Mouse (Mus musculus) erythroblast, embryonic 14.5 days (primary cell): ENCODE measurements around the gene Pik3ip1.

Source experiments
- GATA1 ChIP-seq: IDR thresholded peaks from 2 replicates; pipeline ENCODE4 v1.6.1; 2012; ENCODE audit warnings: low read length, inconsistent platforms, mixed read lengths
- TAL1 ChIP-seq: IDR thresholded peaks from 3 replicates; pipeline ENCODE4 v1.6.1; 2012; ENCODE audit warnings: low read length, inconsistent platforms, mixed read lengths

DNA sequence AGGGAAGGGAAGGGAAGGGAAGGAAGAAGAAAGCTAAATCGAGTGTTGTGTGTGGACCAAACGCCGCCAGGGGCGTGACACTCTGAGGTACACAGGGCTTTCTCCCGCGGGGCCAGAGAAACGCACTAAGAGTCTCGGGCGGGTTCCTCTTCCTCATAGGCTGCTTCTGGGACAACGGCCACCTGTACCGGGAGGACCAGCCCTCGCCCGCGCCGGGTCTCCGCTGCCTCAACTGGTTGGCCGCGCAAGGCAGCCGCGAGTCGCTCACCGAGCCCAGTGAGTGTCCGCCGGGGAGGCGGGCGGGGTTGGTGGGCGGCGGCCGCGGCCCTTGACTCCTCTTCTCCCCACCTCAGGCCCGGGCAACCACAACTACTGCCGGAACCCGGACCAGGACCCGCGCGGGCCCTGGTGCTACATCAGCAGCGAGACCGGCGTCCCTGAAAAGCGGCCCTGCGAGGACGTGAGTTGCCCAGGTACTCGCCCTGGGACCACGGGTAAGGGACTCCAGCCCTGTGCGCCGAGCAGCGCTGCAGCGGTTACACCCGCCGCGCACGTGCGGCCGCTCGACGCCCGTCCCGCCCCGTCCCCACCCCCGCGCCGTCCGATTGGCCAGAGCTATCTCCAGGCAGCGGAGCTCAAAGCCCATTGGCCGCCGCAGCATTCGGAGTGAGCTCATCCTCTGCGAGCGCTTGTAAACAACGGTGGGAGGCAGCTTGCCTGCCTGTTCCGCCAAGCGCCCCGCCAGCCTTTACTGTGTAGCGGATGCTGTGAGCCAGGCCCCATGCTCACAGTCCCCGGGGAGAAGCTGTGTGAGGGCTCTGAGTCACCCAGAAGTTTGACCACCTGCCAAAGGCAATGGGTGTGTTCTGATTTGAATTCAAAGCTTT is 1.8 kb downstream of the Pik3ip1 start:
- TF ChIP-seq GATA1 (no peak), TAL1 (no peak)
